Mouse (Mus musculus) myocyte (in vitro differentiated cells): ENCODE results near the gene Mogat2.

ENCODE experiments used
- CEBPB ChIP-seq: IDR thresholded peaks from 2 replicates; pipeline ENCODE4 v1.6.1; 2011; ENCODE audit warnings: mild to moderate bottlenecking, moderate library complexity; ENCODE audit not compliant: poor library complexity, insufficient read depth, severe bottlenecking
- E2F4 ChIP-seq: IDR thresholded peaks from one replicate; pipeline ENCODE4 v1.6.1; 2011; ENCODE audit warnings: mild to moderate bottlenecking, control low read depth, moderate library complexity; ENCODE audit not compliant: insufficient read depth
- MAX ChIP-seq: IDR thresholded peaks from one replicate; pipeline ENCODE4 v1.6.1; 2011; ENCODE audit warnings: low read depth, mild to moderate bottlenecking, control low read depth
- MYOD1 ChIP-seq, 3 experiments: IDR thresholded peaks; one replicate each; pipeline ENCODE4 v1.6.1; 2011; ENCODE audit warnings: control low read depth in 2 of 3, low read depth in 2 of 3, mild to moderate bottlenecking in 2 of 3, moderate library complexity in 1 of 3; ENCODE audit not compliant: insufficient read length in 2 of 3, control insufficient read depth in 1 of 3
- POLR2A ChIP-seq: IDR thresholded peaks from one replicate; pipeline ENCODE4 v1.6.1; 2011; ENCODE audit warnings: low read depth, mild to moderate bottlenecking, control low read depth, moderate library complexity; ENCODE audit not compliant: insufficient read length
- POLR2AphosphoS2 ChIP-seq: IDR thresholded peaks from one replicate; pipeline ENCODE4 v1.6.1; 2011; ENCODE audit warnings: low read depth, control low read depth; ENCODE audit not compliant: insufficient read length
- SRF ChIP-seq: IDR thresholded peaks from one replicate; pipeline ENCODE4 v1.6.1; 2011; ENCODE audit warnings: low read depth; ENCODE audit not compliant: control insufficient read depth, insufficient read length
- TCF12 ChIP-seq: IDR thresholded peaks from one replicate; pipeline ENCODE4 v1.6.1; 2011; ENCODE audit warnings: mild to moderate bottlenecking, control low read depth; ENCODE audit not compliant: poor library complexity, insufficient read depth, severe bottlenecking
- USF1 ChIP-seq: IDR thresholded peaks from one replicate; pipeline ENCODE4 v1.6.1; 2011; ENCODE audit warnings: low read depth, mild to moderate bottlenecking, control low read depth, moderate library complexity

GRCm38 (mm10) chr7:99198811-99199210, 39.6 kb downstream of the Mogat2 start:
- TF ChIP-seq POLR2A (no peak), E2F4 (no peak), USF1 (no peak), MAX (no peak), MYOD1 (IDR thresholded peaks at IDR 0.05; ENCODE audit: control insufficient read depth in 1 of 3, insufficient read length in 2 of 3, low read depth in 2 of 3) (no peak), CEBPB (no peak), SRF (no peak), POLR2AphosphoS2 (no peak), TCF12 (no peak)
